Mouse (Mus musculus): ENCODE results near the gene Mapk3.

GRCm38 (mm10) chr7:126792721-126793443, 33.5 kb downstream of the Mapk3 start:
- TF ChIP-seq CTCF (IDR thresholded peaks at IDR 0.05; ENCODE audit: extremely low read depth, insufficient read length, insufficient replicate concordance, low read depth, low read length) (no peak), POLR2A (IDR thresholded peaks at IDR 0.05; ENCODE audit: low read depth, low read length) (no peak)

Measured in small intestine, adult 2 months (tissue).